Mouse (Mus musculus) mature B cell (primary cell): ENCODE data around the gene Scarf2.

ENCODE experiments used
- in situ Hi-C: fragments of 300-500 bp; cut with MboI; formaldehyde crosslinking; loops from 2 replicates; pipeline ENCODE4 v1.14.3; 2019

Gene Scarf2

GRCm38 (mm10) chr16:17799584-17799983, 2.5 kb downstream of the Scarf2 start:
- in situ Hi-C loops: no loop called here

- in situ Hi-C loops: no loop called here
Measured at GRCm38 (mm10) chr16:17801777-17802455, 4.8 kb downstream of the Scarf2 start.

GRCm38 (mm10) chr16:17802456-17802838, 5.4 kb downstream of the Scarf2 start:
- in situ Hi-C loops: no loop called here

- in situ Hi-C loops: no loop called here
Measured at GRCm38 (mm10) chr16:17802839-17803674, 6.0 kb downstream of the Scarf2 start.

- in situ Hi-C loops: no loop called here
Measured at GRCm38 (mm10) chr16:17803675-17804448, 6.8 kb downstream of the Scarf2 start.

- in situ Hi-C loops: no loop called here
Measured at GRCm38 (mm10) chr16:17804449-17804912, 7.4 kb downstream of the Scarf2 start.

GRCm38 (mm10) chr16:17804982-17805381, 7.9 kb downstream of the Scarf2 start:
- in situ Hi-C loops: no loop called here

GRCm38 (mm10) chr16:17806581-17807191, 9.6 kb downstream of the Scarf2 start:
- in situ Hi-C loops: no loop called here

GRCm38 (mm10) chr16:17807192-17808009, 10.3 kb downstream of the Scarf2 start:
- in situ Hi-C loops: no loop called here

- in situ Hi-C loops: no loop called here
Measured at GRCm38 (mm10) chr16:17809125-17809524, 12.0 kb downstream of the Scarf2 start.

- in situ Hi-C loops: no loop called here
Measured at GRCm38 (mm10) chr16:17809711-17810110, 12.6 kb downstream of the Scarf2 start.

GRCm38 (mm10) chr16:17812120-17812519, 15.0 kb downstream of the Scarf2 start:
- in situ Hi-C loops: no loop called here

GRCm38 (mm10) chr16:17813173-17813572, 16.1 kb downstream of the Scarf2 start:
- in situ Hi-C loops: no loop called here

- in situ Hi-C loops: no loop called here
Measured at GRCm38 (mm10) chr16:17815411-17816402, 18.6 kb downstream of the Scarf2 start.

- in situ Hi-C loops: no loop called here
Measured at GRCm38 (mm10) chr16:17816528-17816927, 19.4 kb downstream of the Scarf2 start.

- in situ Hi-C loops: no loop called here
Measured at GRCm38 (mm10) chr16:17826500-17826899, 29.4 kb downstream of the Scarf2 start.

GRCm38 (mm10) chr16:17828229-17828628, 31.1 kb downstream of the Scarf2 start:
- in situ Hi-C loops: no loop called here

- in situ Hi-C loops: no loop called here
Measured at GRCm38 (mm10) chr16:17828867-17829266, 31.8 kb downstream of the Scarf2 start.

- in situ Hi-C loops: no loop called here
Measured at GRCm38 (mm10) chr16:17830385-17831178, 33.5 kb downstream of the Scarf2 start.
